Mouse (Mus musculus): ENCODE data around the gene Myrip.
A peak's percentile ranks its signal among the peaks of the same experiment; 100 is the strongest.

The Myrip gene

GRCm38 (mm10) chr9:120437266-120437876, 136.1 kb downstream of the Myrip start:
- ATAC-seq (ENCODE audit: insufficient number of reproducible peaks, low FRiP score, low TSS enrichment): no peak

GRCm38 (mm10) chr9:120438350-120438749, 137.0 kb downstream of the Myrip start:
- ATAC-seq (ENCODE audit: insufficient number of reproducible peaks, low FRiP score, low TSS enrichment): no peak

GRCm38 (mm10) chr9:120438781-120439180, 137.5 kb downstream of the Myrip start:
- ATAC-seq (ENCODE audit: insufficient number of reproducible peaks, low FRiP score, low TSS enrichment): no peak

GRCm38 (mm10) chr9:120444642-120445041, 143.3 kb downstream of the Myrip start:
- no peak for ATAC-seq (ENCODE audit: insufficient number of reproducible peaks, low FRiP score, low TSS enrichment)

GRCm38 (mm10) chr9:120449696-120450329, 148.5 kb downstream of the Myrip start:
- ATAC-seq (ENCODE audit: insufficient number of reproducible peaks, low FRiP score, low TSS enrichment): no peak

- ATAC-seq (ENCODE audit: insufficient number of reproducible peaks, low FRiP score, low TSS enrichment): no peak
These were observed 154.7 kb downstream of the Myrip start for GRCm38 (mm10) chr9:120455768-120456655.

- no peak for ATAC-seq (ENCODE audit: insufficient number of reproducible peaks, low FRiP score, low TSS enrichment)
These were observed 169.1 kb downstream of the Myrip start for GRCm38 (mm10) chr9:120470431-120470830.

GRCm38 (mm10) chr9:120481644-120482043, 180.3 kb downstream of the Myrip start:
- no peak for ATAC-seq (ENCODE audit: insufficient number of reproducible peaks, low FRiP score, low TSS enrichment)

GRCm38 (mm10) chr9:120482382-120482781, 181.1 kb downstream of the Myrip start:
- ATAC-seq (ENCODE audit: insufficient number of reproducible peaks, low FRiP score, low TSS enrichment): no peak

- no peak for ATAC-seq (ENCODE audit: insufficient number of reproducible peaks, low FRiP score, low TSS enrichment)
These were observed 181.8 kb downstream of the Myrip start for GRCm38 (mm10) chr9:120483101-120483500.

GRCm38 (mm10) chr9:120487076-120487475, 185.8 kb downstream of the Myrip start:
- ATAC-seq (ENCODE audit: insufficient number of reproducible peaks, low FRiP score, low TSS enrichment): no peak

- no peak for ATAC-seq (ENCODE audit: insufficient number of reproducible peaks, low FRiP score, low TSS enrichment)
These were observed 190.2 kb downstream of the Myrip start for GRCm38 (mm10) chr9:120491509-120491908.

GRCm38 (mm10) chr9:120492010-120492399, 190.7 kb downstream of the Myrip start, which contains the start of gene Eif1b:
Gene Eif1b, plus strand, starts transcription at chr9:120492232.
- peak; percentile 21 for ATAC-seq (ENCODE audit: insufficient number of reproducible peaks, low FRiP score, low TSS enrichment)

GRCm38 (mm10) chr9:120492400-120493351, 191.4 kb downstream of the Myrip start:
- peak; percentile 82 for ATAC-seq (ENCODE audit: insufficient number of reproducible peaks, low FRiP score, low TSS enrichment)

- ATAC-seq (ENCODE audit: insufficient number of reproducible peaks, low FRiP score, low TSS enrichment): no peak
These were observed 192.5 kb downstream of the Myrip start for GRCm38 (mm10) chr9:120493781-120494180.

GRCm38 (mm10) chr9:120496691-120497090, 195.4 kb downstream of the Myrip start:
- ATAC-seq (ENCODE audit: insufficient number of reproducible peaks, low FRiP score, low TSS enrichment): no peak

- no peak for ATAC-seq (ENCODE audit: insufficient number of reproducible peaks, low FRiP score, low TSS enrichment)
These were observed 196.7 kb downstream of the Myrip start for GRCm38 (mm10) chr9:120497983-120498382.

- ATAC-seq (ENCODE audit: insufficient number of reproducible peaks, low FRiP score, low TSS enrichment): no peak
These were observed 200.0 kb downstream of the Myrip start for GRCm38 (mm10) chr9:120501191-120501902.

GRCm38 (mm10) chr9:120502013-120502412, 200.7 kb downstream of the Myrip start:
- 0 out of 2 replicates have a peak, but pooled peaks have one; percentile 20 for ATAC-seq (ENCODE audit: insufficient number of reproducible peaks, low FRiP score, low TSS enrichment)
